Mouse (Mus musculus) liver, postnatal 0 days (tissue): ENCODE measurements around the gene Plxna3.

Experiments used
- CTCF ChIP-seq: sonication (generic); IDR thresholded peaks from 2 replicates; pipeline ENCODE4 v1.5.1; 2016; ENCODE audit warnings: antibody characterized with exemption, low read depth
- EP300 ChIP-seq: IDR thresholded peaks from 2 replicates; pipeline ENCODE4 v1.6.1; 2016; ENCODE audit warnings: antibody characterized with exemption, low read depth, mild to moderate bottlenecking

DNA sequence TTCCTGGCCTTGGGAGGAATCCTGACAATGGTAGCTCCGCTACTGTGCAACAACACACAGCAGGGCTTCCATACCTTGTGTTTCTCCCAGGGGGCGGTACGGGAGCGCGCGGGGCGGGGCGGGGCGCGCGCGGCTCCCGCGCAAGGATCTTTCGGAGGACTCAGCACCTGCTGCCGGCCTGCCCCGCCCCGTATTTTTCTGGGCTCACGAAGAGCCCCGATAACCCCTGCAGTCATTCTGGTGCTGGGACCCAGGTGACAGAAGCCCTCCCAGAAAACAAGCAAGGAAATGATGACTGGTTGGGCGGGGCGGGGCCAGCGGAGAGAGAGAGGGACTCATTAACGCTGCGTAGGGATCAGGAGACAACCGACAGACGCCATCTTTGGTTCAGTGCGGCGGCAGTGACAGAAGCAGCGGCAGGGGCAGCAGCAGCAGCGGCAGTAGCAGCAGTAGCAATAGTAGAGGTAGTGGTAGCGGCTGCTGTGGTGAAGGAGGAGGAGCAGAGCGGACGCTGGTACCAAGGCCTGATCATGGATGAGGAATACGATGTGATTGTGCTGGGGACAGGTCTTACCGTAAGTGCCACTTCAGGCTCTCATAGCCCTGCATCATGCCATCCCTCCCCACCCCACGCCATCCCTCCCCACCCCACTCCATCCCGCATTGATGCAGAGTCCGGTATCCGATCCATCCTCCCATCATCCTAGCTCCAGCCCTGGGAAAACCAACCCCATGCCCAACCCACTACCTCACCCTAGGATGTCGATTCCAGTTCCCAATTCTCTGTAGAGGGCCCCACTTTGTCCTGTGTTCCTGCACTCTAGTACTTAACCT, 23.8 kb upstream of the Plxna3 start, which contains the start of gene Gdi1:
- TF ChIP-seq CTCF, result peak; percentile 51
- TF ChIP-seq EP300, result no peak; the same call in 1 of the 2 replicates
